Mouse (Mus musculus) monocyte, adult 2 months (primary cell): ENCODE measurements at regions not wholly inside any gene's neighbourhood (a gene's known extent, or its start where the extent isn't known, plus 50 kb on each side); places are given as distances from the start of the nearest gene placed in this dataset.
A peak's percentile ranks its signal among the peaks of the same experiment; 100 is the strongest.

Source experiments
- DNase-seq, 2 experiments: peaks; one replicate each; pipeline ENCODE4 v3.0.0; 2022; ENCODE audit warnings: low spot score in 2 of 2, low read depth in 1 of 2

GRCm38 (mm10) chr19:45288722-45289121 lies 53.1 kb upstream of the Lbx1 start:
- DNase-seq = no peak

DNA sequence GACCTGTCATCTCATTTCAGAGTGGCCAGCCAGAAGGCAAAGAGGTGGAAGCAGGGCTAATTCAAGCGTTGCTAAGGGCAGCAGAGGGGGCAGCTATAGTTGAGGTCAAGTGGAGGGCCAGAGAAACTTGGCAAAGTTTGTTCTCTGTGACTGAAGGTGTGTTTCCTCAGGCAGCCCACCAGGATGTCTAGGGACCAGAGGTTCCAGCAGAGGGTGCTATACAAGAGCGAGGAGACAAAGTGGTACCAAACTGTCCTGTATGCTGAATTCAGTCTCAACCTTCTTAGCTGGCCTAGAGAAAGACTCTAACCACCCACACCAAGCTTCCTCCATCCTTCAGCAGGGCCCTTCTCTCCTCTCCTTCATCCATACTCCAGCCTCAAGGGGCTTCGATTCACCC lies 62.2 kb upstream of the Lbx1 start:
- no peak for DNase-seq

- no peak for DNase-seq
Observed at GRCm38 (mm10) chr19:45299341-45299740, 63.7 kb upstream of the Lbx1 start.

- DNase-seq = no peak
Observed at GRCm38 (mm10) chr19:45299768-45300167, 63.8 kb upstream of the Btrc start.

DNA sequence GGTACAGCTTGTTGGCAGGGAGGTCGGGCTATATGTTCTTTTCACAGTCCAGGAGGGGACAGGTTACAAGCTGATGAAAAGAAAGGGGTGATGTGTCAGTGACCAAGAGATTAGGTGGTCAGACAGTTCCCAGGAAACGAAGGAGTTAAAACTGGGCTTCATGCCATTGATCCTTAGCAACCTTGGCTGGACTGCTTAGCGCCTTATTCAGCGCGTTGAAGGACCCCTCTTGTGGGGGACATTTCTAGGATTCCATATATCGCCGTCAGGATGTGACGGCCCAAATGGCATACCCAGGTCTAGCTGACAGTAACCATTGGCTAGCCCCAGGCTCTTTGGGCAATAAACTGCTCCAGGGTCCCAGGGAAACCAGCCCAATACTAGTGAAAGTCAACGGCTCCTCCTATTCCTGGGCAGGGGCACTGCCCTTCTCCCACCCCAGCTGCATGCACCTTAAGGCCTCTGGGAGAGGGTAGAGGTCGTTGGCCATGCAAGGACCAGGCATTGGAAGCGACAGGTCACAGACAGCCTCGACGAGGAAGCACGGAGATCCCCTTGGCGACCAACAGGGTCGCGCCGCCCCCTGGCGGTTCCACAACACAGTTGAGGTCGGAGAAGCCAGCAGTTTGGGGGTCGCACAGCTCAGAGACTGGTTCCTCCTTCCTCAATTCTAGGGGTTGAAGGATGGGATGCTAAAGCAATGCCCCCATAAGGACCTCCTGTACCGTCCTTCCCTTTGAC lies 62.7 kb upstream of the Btrc start:
- DNase-seq = no peak

- DNase-seq = no peak
Observed at GRCm38 (mm10) chr19:45301432-45301732, 62.2 kb upstream of the Btrc start.

- no peak for DNase-seq
Observed at GRCm38 (mm10) chr19:45301733-45302547, 61.6 kb upstream of the Btrc start.

GRCm38 (mm10) chr19:45302548-45303241 lies 60.8 kb upstream of the Btrc start:
- no peak for DNase-seq

DNA sequence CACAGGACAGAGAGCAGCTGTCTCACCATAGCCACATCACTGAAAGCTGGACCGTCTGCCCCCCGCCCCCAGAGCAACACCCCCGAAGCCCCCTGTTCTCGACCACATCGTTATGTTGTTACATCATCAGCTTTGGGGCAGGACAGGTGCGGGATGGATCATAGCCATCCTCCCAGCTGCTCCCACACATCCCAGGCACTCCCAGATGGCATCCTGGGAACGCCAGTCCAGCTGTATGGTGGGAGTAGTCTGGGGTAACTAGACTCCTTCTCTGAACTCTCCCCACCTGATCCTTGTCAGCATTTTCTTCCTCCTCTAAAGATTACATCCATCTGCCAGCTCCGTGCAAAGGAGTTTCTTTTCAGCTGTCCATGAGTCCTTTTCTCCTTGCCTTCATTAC lies 59.0 kb upstream of the Btrc start:
- no peak for DNase-seq

GRCm38 (mm10) chr19:45307299-45308275 lies 55.9 kb upstream of the Btrc start:
- no peak for DNase-seq

DNA sequence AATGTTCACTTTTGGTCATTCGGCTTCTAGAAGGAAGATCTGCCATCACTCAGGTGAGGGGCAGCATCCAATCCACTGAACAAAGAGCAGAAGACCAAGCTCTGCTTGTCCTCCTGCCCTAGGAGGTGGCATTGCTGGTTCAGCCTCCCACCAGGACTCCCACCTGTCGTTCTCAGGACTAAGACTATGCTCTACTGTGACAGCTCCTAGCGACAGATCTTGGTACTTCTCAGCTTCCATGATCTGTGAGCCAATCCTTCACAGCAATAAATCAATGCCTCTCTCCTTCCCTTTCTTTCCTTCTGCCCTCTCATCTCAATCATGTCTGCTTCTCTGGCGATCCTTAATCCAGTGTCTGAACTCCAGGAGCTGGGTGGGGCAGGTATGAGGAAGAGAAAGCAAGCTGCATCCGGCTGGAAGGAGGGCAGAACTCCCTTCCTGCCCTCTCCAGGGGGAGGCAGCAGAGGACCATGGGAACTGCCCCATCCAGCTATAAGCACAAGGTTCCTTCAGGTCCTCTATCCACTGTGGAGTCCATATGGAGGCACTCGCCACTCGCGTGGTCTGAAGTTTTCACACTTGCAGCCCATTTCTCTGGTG lies 54.8 kb upstream of the Btrc start:
- no peak for DNase-seq

- no peak for DNase-seq
Observed at GRCm38 (mm10) chr19:45310291-45310881, 53.1 kb upstream of the Btrc start.

- DNase-seq = peak in 1 of 2 experiments; percentile 44
Observed at GRCm38 (mm10) chr19:45310944-45311603, 52.5 kb upstream of the Btrc start.

DNA sequence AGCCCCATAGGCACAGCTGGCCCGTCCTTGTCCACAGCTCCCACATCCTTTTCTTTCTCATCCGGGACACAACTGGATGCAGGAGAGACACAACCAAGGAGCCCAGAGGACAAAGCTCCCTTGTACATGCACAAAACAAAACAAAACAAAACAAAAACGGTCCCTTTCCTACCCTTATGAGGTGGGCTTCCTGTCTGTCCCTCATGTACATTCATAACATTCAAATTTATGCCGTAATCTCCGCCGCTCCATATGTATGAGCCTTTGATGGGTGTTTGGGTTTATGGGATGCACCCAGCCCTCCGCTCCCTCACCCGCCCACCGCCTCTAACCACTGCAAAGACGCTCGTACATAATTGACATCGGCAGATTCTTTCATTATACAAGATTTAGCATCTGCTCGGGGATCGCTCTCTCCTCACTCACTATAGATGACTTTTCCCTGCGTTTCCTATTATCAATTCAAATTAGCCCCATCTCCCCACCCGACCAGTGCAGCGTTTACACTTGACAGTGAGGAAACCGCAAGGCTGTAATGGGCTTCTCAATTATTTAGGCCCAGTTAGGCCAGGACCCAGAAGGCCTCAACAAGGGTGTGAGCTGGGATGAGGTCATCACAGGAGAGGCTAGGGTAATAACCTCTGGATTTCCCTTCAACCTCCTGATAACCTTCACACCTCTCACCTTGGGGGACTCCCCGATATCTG lies 51.5 kb upstream of the Btrc start:
- no peak for DNase-seq

DNA sequence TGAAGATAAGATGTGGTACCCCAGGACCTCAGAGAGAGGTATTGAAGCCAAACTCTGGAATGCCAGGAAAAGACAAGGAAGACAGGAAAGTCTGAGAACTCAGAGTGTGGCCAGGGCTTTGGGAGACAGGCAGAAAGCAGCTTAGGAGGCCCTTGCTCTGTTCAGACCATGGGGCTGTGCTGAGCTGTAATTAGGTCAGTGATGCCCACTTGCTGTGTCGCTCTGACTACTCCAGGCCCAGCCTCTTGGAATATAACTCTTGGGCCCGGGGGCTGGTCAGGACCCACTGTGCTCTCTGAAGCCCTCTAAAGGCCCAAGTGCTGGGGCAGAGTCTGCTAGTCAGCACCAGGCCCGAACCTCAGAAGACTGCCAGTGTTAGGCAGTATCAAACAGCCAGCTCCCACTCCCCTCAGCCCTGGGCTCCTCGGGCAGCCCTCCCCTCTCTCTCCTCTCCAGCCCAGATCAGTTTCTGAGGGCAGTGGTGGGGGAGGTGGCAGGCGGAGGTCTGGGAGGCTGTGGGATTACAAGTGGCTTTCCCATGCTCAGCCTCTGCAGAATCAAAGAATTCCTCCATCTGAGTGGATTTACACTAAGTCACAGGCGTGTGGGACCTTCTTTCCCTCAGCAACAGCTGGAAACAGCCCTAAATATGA lies 50.7 kb upstream of the Btrc start:
- no peak for DNase-seq
